Mouse (Mus musculus) Patski (cell line): ENCODE measurements around the gene Dffb. TPM values are rescaled to one million over a fixed set of nuclear protein-coding genes. Genes with fewer than 3 reads are reported as not detected.
A peak's percentile ranks its signal among the peaks of the same experiment; 100 is the strongest.
"Not testable (repeated sequence)": the region's sequence is repeated elsewhere in the genome, so short reads cannot be mapped to it uniquely, and the experiment has no call there.

Experiments used
- ATAC-seq: fragments of 100-300 bp; one replicate; pipeline ENCODE4 v1.8.0; 2021
- CTCF ChIA-PET: fragments of 350-600 bp; sonication (Branson Sonifier 250); formaldehyde crosslinking; loops from one replicate; lab custom pipeline; 2022; ENCODE audit warnings: inconsistent platforms; lab: Charles Lee
- POLR2A ChIA-PET: fragments of 350-600 bp; sonication (Branson Sonifier 250); formaldehyde crosslinking; loops from one replicate; lab custom pipeline; 2022; ENCODE audit warnings: antibody characterized with exemption, inconsistent platforms; lab: Charles Lee
- DNase-seq: peaks from one replicate; pipeline ENCODE4 v3.0.0-alpha.2; 2011; ENCODE audit warnings: low read depth, low spot score
- H3K27me3 ChIP-seq: fragments of 371-371 bp; one replicate; pipeline ENCODE4 v1.5.1; 2021
- CTCF ChIP-seq: fragments of 100-300 bp; IDR thresholded peaks from one replicate; pipeline ENCODE4 v1.5.1; 2021
- in situ Hi-C: fragments of 300-500 bp; cut with MboI; formaldehyde crosslinking; loops from 3 replicates; pipeline ENCODE4 v1.11.1; 2018; ENCODE audit warnings: low pct_unique_long_range_greater_than_20kb, mixed read lengths
- polyA plus RNA-seq: library from polyadenylated mRNA; unstranded; gene quantifications from one replicate; pipeline ENCODE4 v1.2.3, GENCODE M21; 2021

Dffb gene
- polyA plus RNA-seq, 1 experiment from 2014 or later = 4.1 TPM

- no peak for DNase-seq
- in situ Hi-C loops = no loop called here
- no peaks in the 10 kb centered on the region for H3K27me3 ChIP-seq
- ATAC-seq = no peak
- ChIA-PET POLR2A (no interaction called here), CTCF (no interaction called here)
- TF ChIP-seq CTCF = peak; percentile 59
Observed at GRCm38 (mm10) chr4:153943243-153943642, 31.7 kb downstream of the Dffb start.

- POLR2A ChIA-PET = no interaction called here
Observed at GRCm38 (mm10) chr4:153929921-153930320, 45.0 kb downstream of the Dffb start.

GRCm38 (mm10) chr4:153929425-153929824, 45.5 kb downstream of the Dffb start:
- no peak for ATAC-seq
- DNase-seq = no peak
- ChIA-PET POLR2A (no interaction called here), CTCF (no interaction called here)
- in situ Hi-C loops = no loop called here
- no peak for TF ChIP-seq CTCF
- H3K27me3 ChIP-seq = peaks cover 4% of the 10 kb centered on the region

More at GRCm38 (mm10) chr4:153929921-153930320, 45.0 kb downstream of the Dffb start:
- ATAC-seq (no peak), DNase-seq (no peak)
- in situ Hi-C loops = no loop called here
- peaks cover 4% of the 10 kb centered on the region for H3K27me3 ChIP-seq
- CTCF ChIA-PET = no interaction called here
- no peak for TF ChIP-seq CTCF

GRCm38 (mm10) chr4:153928772-153929299, 46.1 kb downstream of the Dffb start:
- in situ Hi-C loops = no loop called here
- no peak for TF ChIP-seq CTCF
- no peak for ATAC-seq
- no peak for DNase-seq
- peaks cover 4% of the 10 kb centered on the region for H3K27me3 ChIP-seq
- CTCF ChIA-PET = no interaction called here
- POLR2A ChIA-PET = no interaction called here

- in situ Hi-C loops, POLR2A ChIA-PET, H3K27me3 ChIP-seq, DNase-seq, CTCF ChIA-PET, ATAC-seq: not testable (repeated sequence)
Observed at GRCm38 (mm10) chr4:153922090-153922489, 52.8 kb downstream of the Dffb start.

- in situ Hi-C loops = no loop called here
- CTCF ChIA-PET = no interaction called here
- POLR2A ChIA-PET = no interaction called here
- TF ChIP-seq CTCF = no peak
- ATAC-seq (no peak), DNase-seq (no peak)
- H3K27me3 ChIP-seq = no peaks in the 10 kb centered on the region
Observed at GRCm38 (mm10) chr4:153920517-153921233, 54.3 kb downstream of the Dffb start.

GRCm38 (mm10) chr4:153917773-153918500, 57.0 kb downstream of the Dffb start:
- ChIA-PET CTCF (no interaction called here), POLR2A (no interaction called here)
- no peak for ATAC-seq

More at GRCm38 (mm10) chr4:153917773-153918500, 57.0 kb downstream of the Dffb start:
- TF ChIP-seq CTCF = no peak
- no peak for DNase-seq
- no peaks in the 10 kb centered on the region for H3K27me3 ChIP-seq
- in situ Hi-C loops = no loop called here

Other genes with a start within 250 kb of the Dffb start
- 20.7 TPM for gene A430005L14Rik, start 17.9 kb downstream of the Dffb start, polyA plus RNA-seq
- 19.2 TPM for gene Cep104, start 68 bp upstream of the Dffb start, polyA plus RNA-seq
- 44.3 TPM for gene Lrrc47, start 36.6 kb upstream of the Dffb start, polyA plus RNA-seq
- gene Smim1, start 51.1 kb upstream of the Dffb start, polyA plus RNA-seq = 46.4 TPM
- 0.03 TPM for gene Ccdc27, start 67.6 kb upstream of the Dffb start, polyA plus RNA-seq
- 0.46 TPM for gene Trp73, start 165.1 kb upstream of the Dffb start, polyA plus RNA-seq
- gene Wrap73, start 167.2 kb upstream of the Dffb start, polyA plus RNA-seq = 15.9 TPM
- gene Tprgl, start 185.5 kb upstream of the Dffb start, polyA plus RNA-seq = 55.4 TPM
- gene Megf6, start 195.6 kb upstream of the Dffb start, polyA plus RNA-seq = 2.0 TPM